Mouse (Mus musculus): ENCODE data around the gene Sept9.

Gene Sept9

GRCm38 (mm10) chr11:117218498-117218897 lies 19.0 kb downstream of the Sept9 start:
- DNase-seq (ENCODE audit: low read depth in 2 of 2, low spot score in 2 of 2) = no peak

- no peak for DNase-seq (ENCODE audit: low read depth in 2 of 2, low spot score in 2 of 2)
These were observed 21.3 kb downstream of the Sept9 start for GRCm38 (mm10) chr11:117220777-117221176.

GRCm38 (mm10) chr11:117221182-117221581 lies 21.7 kb downstream of the Sept9 start:
- no peak for DNase-seq (ENCODE audit: low read depth in 2 of 2, low spot score in 2 of 2)

- DNase-seq (ENCODE audit: low read depth in 2 of 2, low spot score in 2 of 2) = no peak
These were observed 23.4 kb downstream of the Sept9 start for GRCm38 (mm10) chr11:117222899-117223298.

GRCm38 (mm10) chr11:117224804-117225203 lies 25.3 kb downstream of the Sept9 start:
- DNase-seq (ENCODE audit: low read depth in 2 of 2, low spot score in 2 of 2) = no peak

GRCm38 (mm10) chr11:117225531-117226213 lies 26.2 kb downstream of the Sept9 start:
- DNase-seq (ENCODE audit: low read depth in 2 of 2, low spot score in 2 of 2) = no peak

- no peak for DNase-seq (ENCODE audit: low read depth in 2 of 2, low spot score in 2 of 2)
These were observed 26.7 kb downstream of the Sept9 start for GRCm38 (mm10) chr11:117226214-117226535.

GRCm38 (mm10) chr11:117228139-117228538 lies 28.7 kb downstream of the Sept9 start:
- DNase-seq (ENCODE audit: low read depth in 2 of 2, low spot score in 2 of 2) = no peak

- no peak for DNase-seq (ENCODE audit: low read depth in 2 of 2, low spot score in 2 of 2)
These were observed 32.1 kb downstream of the Sept9 start for GRCm38 (mm10) chr11:117231551-117231950.

GRCm38 (mm10) chr11:117232032-117232431 lies 32.6 kb downstream of the Sept9 start:
- DNase-seq (ENCODE audit: low read depth in 2 of 2, low spot score in 2 of 2) = no peak

GRCm38 (mm10) chr11:117232886-117233458 lies 33.5 kb downstream of the Sept9 start:
- DNase-seq (ENCODE audit: low read depth in 2 of 2, low spot score in 2 of 2) = no peak

GRCm38 (mm10) chr11:117233818-117234217 lies 34.4 kb downstream of the Sept9 start:
- DNase-seq (ENCODE audit: low read depth in 2 of 2, low spot score in 2 of 2) = no peak

GRCm38 (mm10) chr11:117235086-117235897 lies 35.8 kb downstream of the Sept9 start:
- no peak for DNase-seq (ENCODE audit: low read depth in 2 of 2, low spot score in 2 of 2)

- DNase-seq (ENCODE audit: low read depth in 2 of 2, low spot score in 2 of 2) = no peak
These were observed 36.5 kb downstream of the Sept9 start for GRCm38 (mm10) chr11:117235898-117236459.

GRCm38 (mm10) chr11:117238169-117238568 lies 38.7 kb downstream of the Sept9 start:
- peak; percentile 93 to 96 for DNase-seq (ENCODE audit: low read depth in 2 of 2, low spot score in 2 of 2)

- no peak for DNase-seq (ENCODE audit: low read depth in 2 of 2, low spot score in 2 of 2)
These were observed 40.2 kb downstream of the Sept9 start for GRCm38 (mm10) chr11:117239617-117240016.

- no peak for DNase-seq (ENCODE audit: low read depth in 2 of 2, low spot score in 2 of 2)
These were observed 40.9 kb downstream of the Sept9 start for GRCm38 (mm10) chr11:117240322-117240721.

- DNase-seq (ENCODE audit: low read depth in 2 of 2, low spot score in 2 of 2) = no peak
These were observed 41.6 kb downstream of the Sept9 start for GRCm38 (mm10) chr11:117240861-117241738.

- DNase-seq (ENCODE audit: low read depth in 2 of 2, low spot score in 2 of 2) = no peak
These were observed 43.1 kb downstream of the Sept9 start for GRCm38 (mm10) chr11:117242339-117243084.
